Mouse (Mus musculus) testis, postnatal 10 days (tissue): ENCODE results near the gene Ptprd.

ENCODE experiments used
- DNase-seq: peaks from one replicate; pipeline ENCODE4 v3.0.0; 2021; ENCODE audit warnings: low spot score

Ptprd gene

DNA sequence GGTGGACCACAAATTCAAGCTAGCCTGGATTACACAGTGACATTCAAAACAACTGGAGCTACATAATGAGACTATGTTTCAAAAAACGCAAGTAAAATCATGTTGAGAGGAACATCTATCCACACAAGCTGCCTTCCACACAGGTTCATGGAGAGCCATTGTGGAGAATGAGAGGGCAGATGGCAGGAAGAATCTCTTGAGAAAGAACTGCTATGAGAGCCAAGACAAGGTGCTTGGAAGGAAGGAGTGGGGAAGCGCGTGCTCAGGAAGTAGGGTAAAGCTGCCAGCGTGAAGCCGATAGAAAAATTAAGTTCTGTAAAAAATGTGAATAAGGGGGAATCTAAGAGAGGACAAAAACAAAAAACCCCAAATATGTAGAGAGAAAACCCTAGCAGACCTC lies 1808.5 kb downstream of the Ptprd start:
- no peak for DNase-seq

DNA sequence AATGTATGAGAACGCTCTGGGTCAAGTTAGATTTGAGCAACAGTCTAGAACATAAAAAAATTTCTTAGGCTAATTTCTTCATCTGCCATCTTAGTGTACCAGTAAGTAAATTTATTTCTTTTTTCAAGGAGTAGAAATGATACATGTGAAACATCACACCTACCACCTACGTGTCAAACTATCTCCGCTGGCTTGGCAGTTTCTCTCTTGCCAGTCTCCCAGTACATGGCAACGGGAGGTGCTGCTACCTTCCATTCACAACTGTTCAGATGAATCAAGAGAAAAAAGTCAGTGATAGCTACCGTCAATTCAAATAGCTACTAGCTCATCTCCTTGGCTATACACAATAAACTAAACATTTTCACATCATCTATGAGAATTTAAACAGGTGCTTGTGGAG lies 1823.9 kb downstream of the Ptprd start:
- no peak for DNase-seq

DNA sequence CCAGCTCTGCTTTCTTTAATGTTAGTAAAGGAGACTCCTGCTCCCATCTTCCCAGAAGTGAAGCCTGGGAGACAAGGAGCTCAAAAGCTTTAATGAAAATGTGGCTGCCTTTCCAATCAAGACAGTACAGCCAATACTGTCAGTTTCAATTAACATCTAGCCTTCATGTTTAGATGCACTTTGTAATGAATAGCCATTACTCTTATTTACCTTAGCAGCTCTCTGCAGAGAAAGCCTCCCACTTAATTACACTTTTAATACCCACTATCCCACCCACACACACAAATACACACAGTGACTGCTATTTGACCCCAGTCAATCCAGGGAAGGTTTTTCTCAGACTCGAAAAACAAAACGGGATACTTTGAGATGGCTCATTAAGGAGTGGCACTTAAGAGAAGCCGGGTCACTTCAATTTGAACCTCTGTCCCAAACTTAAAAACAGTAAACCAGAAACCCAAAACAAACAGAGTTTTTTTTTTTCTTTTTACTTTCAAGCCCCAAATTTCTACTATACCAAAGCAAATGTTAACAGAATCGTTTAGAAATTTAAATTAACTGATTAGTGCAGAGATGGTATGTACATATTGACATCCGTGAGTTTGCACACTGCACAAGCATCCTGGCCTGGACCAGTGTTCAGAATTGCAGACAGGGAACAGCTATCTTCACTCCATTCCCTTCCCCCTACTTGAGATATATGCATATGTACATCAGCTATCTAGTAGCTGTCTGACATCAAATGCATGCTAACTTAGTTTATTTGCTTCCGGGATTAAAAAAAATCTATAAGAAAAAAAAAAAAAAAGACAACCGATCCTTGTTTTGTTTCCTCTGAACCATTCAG lies 1824.6 kb downstream of the Ptprd start:
- DNase-seq, result no peak

DNA sequence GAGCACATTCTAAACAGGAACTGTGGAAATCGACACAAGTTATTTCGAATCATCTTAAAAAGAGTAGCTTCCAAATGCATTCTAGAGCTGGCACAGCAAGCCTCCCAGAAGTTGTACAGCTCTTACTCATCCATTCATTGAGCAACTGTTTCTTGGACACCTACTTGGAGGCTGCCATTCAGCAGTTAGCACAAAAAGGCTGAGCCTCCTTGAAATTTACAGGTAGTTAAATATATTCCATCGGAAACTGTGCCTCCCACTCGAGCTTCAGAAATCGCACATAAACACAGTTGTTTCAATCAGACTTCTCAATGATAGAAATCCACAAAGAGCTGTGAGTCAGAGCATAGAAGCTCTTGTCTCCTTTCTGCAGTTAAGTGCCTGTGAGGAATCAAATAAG lies 1825.9 kb downstream of the Ptprd start:
- no peak for DNase-seq

DNA sequence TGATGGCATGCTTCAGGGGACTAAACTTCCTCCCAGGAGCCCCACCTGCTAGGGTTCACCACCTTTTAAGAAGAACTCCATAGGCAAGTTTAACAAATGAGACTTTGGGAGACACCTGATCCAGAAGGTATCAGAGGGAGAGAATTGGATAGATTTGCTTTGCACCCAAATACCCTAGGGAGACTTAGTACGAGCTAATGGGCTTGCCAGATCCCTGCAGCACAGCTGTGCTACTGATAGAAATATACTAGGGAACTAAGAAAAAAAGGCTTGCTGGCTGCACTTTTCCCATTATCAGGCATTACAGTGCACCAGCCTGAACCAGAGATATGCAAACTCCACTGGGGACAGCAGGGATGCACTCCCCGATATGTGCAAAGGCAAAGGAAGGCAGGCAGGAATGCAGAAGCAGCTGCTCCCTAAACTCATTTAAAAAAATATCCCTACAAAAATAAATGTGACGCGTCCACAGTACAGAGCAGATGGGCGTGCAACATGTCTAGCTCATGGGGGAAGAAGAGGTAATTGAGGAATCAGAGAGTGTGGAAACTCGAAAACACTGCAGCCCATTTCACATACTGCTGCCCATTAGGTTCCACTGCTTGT lies 1831.3 kb downstream of the Ptprd start:
- DNase-seq, result no peak

DNA sequence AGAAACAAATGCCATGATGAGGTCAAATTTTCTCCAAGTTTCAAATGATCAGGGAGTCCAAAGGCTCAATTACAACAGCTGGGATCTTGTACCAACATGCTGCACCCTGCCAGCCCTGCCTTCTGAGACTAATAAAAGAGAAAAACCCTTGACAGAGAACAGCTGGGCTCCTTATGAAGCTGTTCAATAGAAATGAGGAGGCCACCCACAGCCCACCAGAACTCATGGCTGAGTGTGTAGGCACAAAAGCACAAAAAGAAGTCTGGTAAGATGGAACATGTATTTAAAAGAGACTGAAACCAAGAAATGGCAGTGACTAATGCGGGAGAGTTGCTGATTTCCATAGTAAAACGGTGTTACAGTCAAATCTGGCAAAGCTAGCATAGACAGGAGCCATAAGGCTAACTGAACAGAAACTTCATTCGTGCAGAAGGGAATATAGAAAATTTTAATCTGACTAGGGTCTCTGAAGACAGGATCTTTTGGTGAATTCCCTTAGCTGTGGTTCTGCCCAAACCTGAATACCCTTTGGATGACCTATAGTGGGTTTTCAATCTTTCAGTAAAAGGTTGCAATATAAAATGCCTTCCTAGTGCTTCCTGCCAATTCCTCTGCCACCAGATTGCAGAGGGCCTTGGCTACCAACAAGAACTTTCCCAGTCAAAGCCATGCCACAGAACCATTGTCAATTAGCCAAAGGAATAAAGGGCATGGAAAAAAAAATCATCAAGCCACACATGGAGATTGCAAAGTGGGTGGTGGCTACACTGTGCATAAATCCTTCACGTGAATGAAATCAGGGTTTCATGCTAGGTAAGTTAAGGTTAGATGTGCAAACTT lies 1841.5 kb downstream of the Ptprd start:
- no peak for DNase-seq

DNA sequence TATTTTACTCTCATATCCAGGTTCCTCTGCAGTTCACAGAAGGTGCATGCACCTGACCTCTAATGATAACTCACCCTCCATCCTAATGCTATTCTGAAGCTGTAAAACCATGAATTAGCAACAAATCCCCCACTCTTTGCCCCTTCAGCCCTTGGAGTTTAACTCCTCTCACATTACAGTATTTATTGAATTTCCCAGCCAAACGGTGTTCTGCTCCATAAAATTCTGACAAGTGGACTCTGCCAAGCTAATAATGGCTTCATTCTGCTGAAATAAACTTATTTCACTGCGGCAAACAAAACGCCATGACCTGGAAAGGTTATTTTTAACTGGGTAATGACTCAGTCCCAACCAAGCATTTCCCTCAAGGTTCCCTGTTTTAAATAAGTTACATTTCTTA lies 1842.7 kb downstream of the Ptprd start:
- DNase-seq, result no peak

DNA sequence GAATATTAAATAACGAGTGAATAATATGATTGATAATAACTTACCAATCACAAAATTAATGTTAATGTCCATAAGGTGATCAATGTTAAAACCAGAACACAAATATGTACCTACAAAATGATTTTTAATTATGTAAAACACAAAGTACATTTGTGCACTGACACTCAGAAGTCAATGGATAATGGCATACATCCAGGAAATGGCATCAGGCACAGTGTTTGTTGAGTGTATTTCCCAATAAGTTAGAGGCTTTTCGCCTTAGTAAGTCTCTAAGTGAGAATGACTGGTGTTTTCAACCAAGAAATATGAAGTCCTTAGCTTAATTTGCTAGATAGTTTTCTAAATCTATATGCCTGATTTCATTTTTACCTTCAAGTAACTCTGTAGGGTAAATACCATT lies 1843.5 kb downstream of the Ptprd start:
- no peak for DNase-seq

DNA sequence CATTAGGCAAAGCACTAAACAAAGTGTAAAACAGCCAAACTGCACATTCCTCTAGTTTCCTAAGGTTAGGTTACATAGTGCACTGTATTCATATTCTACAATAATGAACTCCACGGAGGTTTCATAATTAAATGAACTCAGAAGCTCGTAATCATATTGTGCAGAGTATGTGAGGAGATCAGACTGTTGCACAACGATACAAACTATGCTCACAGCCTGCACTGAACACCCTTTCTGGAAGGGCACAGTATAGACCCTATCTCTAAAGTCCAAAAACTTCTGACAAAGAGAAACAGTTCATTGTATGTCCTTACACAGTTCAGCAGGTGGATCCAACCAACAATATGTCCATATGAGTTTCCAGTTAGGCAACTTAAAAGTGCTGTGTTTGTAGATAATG lies 1844.5 kb downstream of the Ptprd start:
- no peak for DNase-seq

DNA sequence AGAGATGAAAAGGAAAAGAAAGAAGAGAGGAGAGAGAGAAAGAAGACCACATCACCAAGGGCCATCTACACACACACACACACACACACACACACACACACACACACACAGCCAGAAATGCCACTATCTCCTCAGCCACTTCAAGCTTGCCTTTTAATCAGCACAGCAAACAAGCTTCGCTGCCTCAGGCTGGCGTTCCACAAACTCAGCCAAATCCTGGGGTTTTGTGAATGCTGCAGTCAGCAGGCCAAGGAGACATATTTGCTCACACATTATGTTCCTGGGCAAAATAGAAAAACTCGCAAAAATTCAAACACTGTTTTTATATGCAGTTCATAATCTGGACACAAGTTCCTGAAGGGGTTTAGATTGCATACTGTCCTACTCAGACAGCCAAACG lies 1845.9 kb downstream of the Ptprd start:
- no peak for DNase-seq

DNA sequence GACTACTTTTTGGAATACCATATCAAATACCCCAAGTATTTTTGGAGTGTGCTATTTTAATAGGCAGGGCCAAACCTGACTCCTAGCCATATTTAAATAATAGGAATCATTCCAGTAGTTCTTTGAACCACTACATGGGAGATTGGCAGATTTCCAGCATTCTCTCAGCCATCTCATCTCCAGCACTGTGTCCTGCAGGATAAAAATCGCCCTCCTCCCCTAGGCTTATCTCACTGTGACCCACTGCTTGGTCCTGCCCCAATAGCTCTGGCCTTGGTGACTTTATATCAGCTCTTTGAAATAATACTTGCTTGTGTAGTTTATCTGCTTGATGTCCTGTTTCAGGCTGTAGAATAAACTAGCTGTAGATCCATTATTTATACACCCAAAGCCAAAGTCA lies 1850.2 kb downstream of the Ptprd start:
- DNase-seq, result no peak

DNA sequence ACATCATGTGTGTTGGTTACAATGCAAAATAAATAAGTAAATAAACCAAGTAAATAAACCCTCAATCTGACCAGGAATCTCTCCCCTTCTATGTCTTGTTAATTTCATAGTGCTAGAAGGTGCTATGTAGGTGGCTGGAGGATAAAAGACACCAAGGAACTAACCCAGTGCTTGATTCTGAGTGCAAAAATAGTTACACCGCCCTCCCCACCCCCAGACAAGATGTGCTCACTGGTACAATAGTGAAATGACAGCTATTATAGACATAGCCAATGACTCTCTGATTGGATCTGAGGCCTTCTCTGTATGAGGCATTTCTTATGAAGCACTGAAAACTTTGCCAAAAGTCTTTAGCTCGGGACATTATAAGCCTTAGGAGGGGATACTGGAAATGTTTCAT lies 1857.6 kb downstream of the Ptprd start:
- DNase-seq, result no peak

DNA sequence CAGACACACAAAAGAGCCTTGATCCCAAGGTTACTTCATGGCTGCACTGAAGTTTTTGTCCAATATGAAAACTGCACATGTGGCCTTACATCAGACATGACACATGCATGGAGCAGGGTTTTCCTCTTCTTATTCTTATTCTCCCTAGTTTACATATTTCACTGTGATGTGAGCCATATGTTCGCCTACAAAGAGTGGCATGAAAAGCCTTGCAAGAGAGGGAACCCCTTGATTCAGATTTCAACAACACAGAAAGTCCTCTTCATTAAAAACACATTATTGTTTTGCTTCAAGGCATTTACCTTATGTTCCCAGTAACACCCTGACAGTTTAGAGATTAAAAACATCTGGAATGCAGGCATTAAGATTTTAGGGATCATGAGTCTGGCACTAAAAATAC lies 1859.3 kb downstream of the Ptprd start:
- DNase-seq, result no peak

DNA sequence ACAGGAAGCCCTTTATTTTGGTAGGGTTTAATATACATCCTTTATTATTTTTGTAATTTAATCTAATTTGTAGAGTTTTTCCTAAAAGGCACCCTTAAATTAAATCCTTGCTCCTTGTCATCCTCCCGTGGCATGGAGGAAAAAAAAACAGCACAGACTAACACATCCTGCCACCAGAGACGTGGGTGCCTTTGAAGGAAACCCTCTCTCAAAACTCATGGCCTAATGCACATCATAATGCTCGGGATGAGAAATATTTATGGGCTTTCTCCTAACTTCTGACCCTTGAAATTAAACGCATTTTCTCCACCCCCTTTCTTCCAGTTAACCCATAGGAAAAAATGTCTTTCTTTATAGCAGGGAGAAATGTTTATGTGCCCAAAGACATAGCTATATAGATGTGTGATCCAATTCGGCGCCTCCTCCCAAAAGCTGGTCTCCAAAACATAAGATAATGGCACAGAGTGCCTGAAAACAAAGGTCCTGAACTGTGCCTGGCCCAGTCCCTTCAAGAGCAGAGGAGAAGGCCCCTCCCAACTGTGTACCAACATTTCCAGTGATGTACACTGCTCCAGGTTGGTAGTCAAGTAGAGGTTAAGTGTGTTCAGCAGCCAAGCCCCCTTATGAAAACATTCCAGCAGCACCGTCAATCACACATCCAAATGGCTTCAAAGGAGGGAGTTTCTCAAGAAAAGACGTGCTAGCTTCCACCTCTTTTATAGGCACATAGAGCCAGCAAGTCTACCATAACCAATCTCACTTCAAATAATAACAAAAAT lies 1860.4 kb downstream of the Ptprd start:
- DNase-seq, result no peak

DNA sequence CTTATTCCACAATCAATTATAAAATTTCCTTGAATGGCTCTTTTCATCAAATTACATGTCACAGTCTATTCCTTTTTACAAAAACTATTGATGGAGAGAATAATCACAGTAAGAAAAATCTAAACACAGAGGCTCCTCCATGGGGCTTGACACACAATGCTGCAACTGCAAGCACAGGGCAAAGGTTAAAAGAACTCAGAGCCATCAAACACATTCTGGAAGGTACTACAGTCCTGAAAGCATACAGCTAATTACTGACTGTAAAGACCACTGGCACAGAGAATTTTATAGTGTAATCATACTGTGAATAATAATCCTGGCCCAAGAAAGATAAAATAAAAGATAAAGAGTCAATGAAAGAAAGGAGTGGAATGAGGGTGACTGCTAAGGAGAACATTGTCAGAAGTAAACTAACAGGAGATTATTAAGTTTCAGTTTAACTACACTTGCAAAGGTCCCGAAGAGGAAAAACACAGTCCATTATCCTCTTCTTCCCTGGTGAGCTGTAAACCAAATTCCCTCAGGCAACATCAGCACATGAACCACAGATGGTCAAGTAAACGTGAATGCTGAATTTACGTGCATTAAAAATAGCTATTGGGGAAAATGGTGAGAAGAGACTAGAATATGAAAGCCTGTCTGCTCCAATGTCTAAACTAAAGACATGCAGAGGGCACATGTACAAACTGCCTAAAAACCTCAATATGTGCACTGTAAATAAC lies 1861.4 kb downstream of the Ptprd start:
- DNase-seq, result no peak

DNA sequence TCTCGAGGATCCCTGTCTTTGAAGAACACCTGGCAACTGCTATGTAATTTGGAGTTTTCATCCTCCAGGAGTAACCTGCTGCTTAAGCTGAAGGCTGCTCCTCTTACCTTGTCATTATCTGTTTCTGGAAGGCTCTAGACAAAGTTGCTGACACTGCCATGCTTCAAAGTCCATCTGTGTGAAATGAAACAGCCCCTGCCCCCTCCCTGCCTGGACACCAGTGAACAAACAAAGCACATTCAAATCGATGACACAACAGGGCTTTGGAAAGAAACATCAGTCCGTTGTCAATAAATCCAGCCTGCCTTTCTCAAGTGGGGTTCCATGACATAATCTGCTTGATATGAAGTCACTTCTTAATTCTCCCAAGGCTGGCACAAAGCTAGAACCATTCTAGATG lies 1867.7 kb downstream of the Ptprd start:
- DNase-seq, result no peak

DNA sequence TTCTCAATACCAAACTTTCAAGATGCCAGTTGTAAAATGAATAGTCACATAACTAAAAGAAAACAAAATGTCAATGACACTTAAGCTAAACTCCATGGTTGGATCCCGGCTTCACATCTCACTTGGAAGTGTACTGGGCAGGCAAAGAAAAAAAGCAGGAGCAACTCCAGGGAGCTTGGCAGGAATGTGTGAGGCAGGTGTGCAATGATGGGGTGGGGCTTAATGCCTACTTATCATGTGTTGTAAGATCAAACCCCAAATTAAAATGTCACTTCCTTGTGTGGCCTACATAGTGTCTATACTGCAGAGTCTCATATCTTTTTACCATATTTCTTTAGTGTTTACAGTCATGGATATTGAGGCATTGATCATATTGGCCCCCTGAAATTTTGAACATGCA lies 1873.8 kb downstream of the Ptprd start:
- DNase-seq, result no peak

DNA sequence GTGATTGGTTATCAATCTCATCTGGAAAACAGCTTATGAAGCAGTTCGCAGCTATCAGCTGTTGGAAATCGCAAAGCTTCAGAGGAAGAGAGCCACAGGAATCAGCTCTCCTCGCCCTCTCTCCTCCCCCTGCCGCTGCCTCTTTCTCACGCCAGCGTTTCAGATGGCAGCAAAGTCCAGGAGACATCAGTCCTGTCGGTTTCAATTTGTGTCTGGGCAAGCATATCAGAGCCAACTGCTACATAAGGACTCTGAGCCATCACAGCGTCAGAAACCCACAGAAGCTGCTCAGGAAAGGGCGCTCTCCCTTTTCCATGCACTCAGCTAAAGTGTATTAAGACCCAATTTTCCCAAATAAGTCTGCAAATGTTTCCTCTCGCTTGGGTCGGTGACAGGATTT lies 1884.4 kb downstream of the Ptprd start:
- no peak for DNase-seq

DNA sequence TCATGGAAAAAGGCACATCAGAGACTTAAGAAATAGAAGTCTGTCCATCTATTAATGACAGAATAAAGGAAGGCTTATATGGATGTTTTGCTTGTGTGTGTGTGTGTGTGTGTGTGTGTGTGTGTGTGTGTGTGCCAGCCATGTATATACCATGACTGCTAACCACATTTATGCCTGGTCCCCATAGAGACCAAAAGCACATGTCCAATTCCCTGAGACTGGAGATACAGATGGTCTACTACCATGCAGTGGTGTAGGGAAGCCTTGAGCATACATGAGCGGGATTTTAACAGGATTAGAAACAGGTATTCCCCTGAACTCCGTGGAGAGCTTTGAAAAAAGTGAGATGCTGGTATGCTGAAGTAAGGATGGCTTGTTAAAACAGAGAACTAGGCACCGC lies 1886.1 kb downstream of the Ptprd start:
- DNase-seq, result no peak

DNA sequence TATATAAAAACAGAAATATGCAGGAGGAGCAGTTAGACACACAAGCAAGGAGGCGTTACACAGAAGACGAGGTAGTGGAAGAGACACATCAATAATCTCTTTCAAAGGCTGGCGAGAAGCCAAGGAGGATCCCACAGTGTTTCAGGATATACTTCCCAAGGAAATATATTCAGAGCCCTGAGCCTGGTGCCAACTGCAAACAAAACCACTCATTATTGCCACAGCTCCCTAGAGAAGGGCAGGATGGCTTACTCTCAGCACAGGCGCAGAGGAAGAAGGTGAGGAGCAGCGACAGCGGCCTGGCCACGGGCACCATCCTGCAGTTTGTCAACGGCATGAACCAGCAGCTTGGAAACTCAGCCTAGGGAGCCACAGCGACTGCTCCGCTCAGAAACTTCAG lies 1886.8 kb downstream of the Ptprd start:
- no peak for DNase-seq

DNA sequence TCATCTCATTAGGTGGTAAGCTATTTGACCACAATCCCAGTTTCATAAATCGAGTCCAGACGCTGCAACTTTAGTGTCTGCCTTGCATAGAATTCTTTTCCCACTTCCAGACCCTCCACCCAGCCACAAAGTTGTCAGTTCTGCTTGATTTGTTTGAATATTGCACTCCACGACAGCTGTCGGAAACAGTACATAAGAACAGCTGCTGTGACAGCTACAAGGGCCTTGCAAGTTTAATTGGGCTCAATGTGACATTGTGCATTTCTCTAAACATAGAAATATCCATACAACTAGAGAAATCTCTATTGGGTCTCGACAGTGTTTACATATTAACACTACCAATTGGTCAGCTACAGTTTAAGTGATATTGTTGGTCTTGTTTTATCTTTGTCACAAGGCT lies 1887.3 kb downstream of the Ptprd start:
- DNase-seq, result no peak

DNA sequence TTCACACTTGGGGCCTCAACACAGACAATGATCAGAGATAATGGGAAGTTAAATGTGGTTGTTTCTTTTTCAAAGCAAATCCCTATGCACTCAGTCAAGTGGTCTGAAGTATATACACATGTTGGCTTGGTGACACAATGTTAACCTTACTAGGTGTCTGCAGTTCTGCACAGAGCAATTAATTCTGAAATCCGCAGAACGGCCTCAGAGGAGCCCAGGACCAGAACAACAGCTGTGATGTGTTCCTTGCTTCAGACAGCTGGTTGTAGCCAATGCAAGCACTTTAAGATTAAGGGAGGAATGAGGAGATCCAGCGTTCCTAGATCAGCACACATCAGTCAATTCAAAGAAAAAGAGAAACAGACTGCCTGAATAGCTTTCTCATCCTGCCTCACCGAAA lies 1891.9 kb downstream of the Ptprd start:
- DNase-seq, result no peak
